Mouse (Mus musculus): ENCODE results near the gene Spdye4a. TPM values are rescaled to one million over a fixed set of nuclear protein-coding genes. Genes with fewer than 3 reads are reported as not detected.

Spdye4a gene
- polyA plus RNA-seq (2015; fragmentation: Nextera tagmentation; extraction: Ambion mirVana) = not detected in 2 replicates

DNA sequence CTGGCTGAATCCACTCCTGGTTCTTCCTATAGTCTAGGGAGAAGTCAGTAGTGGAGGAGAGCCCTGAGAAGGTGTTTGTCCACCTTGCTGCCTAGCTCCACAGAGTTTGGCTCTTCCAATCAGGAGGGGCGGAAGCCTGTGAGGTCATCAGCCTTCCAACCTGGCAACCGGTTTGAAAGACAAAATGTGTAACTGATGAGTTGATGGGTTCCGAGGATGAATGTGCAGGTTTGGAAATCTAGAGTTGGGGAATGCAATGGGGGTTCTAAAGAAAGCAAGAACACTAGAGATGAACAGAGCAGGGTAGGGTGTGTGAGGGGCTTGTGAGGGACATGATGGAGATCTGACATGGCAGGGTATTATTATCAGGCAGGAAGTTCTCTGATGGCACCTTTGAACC is at the start of gene Spdye4a:
TSS of gene Spdye4a (minus strand) at position 101 of the 400 bp plus-strand sequence.
- H3K27me3 ChIP-seq (ENCODE audit: control insufficient read depth, insufficient read depth, low read length) = no peaks in the 10 kb centered on the region
- no peaks in the 10 kb centered on the region for H3K36me3 ChIP-seq (ENCODE audit: control insufficient read depth, insufficient read depth)
- no peaks in the 10 kb centered on the region for H3K4me1 ChIP-seq (ENCODE audit: control insufficient read depth, insufficient read depth, low read length)
- 78% methylated on average over 3 of the region's 3 CpGs for WGBS
- no peak within 1 kb of the TSS for H3K4me3 ChIP-seq (ENCODE audit: low read length)
- ATAC-seq (replicated peaks; ENCODE audit: extremely low read depth, insufficient read depth, low FRiP score) = no peak
- no peak within 1 kb of the TSS for H3K4me2 ChIP-seq (ENCODE audit: low read depth, low read length)
- H3K9ac ChIP-seq (ENCODE audit: low read length) = no peak within 1 kb of the TSS
- H3K27ac ChIP-seq (ENCODE audit: low read length) = no peak within 1 kb of the TSS
- 0 out of 2 replicates have a peak, but pooled peaks cover 3% of the 10 kb centered on the region for H3K9me3 ChIP-seq (replicated peaks; ENCODE audit: control insufficient read depth, low read length)

DNA sequence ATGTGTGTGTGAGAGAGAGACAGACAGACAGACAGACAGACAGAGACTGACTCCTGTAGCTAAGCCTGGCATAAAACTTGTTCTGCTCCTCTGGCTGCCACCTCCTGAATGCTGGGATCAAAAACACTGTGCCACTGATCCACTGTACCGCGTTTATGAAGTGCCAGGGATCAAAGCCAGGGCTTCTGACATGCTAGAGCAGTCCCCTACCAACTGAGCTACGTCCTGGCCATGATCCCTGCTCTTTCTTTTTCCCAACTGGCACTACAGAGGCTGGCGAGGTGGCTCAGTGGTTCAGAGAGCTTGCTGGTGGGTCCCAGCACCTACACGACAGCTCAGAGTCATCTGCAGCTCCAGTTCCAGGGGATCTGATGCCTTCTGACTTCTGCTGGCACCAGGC is 49.1 kb upstream of the Spdye4a start:
- Histone ChIP-seq H3K27ac (ENCODE audit: low read length) (no peak overlapping the region), H3K9me3 (replicated peaks; ENCODE audit: control insufficient read depth, low read length) (no peaks in the 10 kb centered on the region), H3K36me3 (ENCODE audit: control insufficient read depth, insufficient read depth) (no peaks in the 10 kb centered on the region), H3K27me3 (ENCODE audit: control insufficient read depth, insufficient read depth, low read length) (peaks cover 20% of the 10 kb centered on the region), H3K4me1 (ENCODE audit: control insufficient read depth, insufficient read depth, low read length) (peaks cover under 1% of the 10 kb centered on the region; the same call in 1 of the 2 replicates), H3K9ac (ENCODE audit: low read length) (no peak overlapping the region), H3K4me2 (ENCODE audit: low read depth, low read length) (no peak overlapping the region), H3K4me3 (ENCODE audit: low read length) (no peak overlapping the region)
- ATAC-seq (replicated peaks; ENCODE audit: extremely low read depth, insufficient read depth, low FRiP score) = no peak
- 44% methylated on average over 5 of the region's 5 CpGs for whole genome bisulfite sequencing

DNA sequence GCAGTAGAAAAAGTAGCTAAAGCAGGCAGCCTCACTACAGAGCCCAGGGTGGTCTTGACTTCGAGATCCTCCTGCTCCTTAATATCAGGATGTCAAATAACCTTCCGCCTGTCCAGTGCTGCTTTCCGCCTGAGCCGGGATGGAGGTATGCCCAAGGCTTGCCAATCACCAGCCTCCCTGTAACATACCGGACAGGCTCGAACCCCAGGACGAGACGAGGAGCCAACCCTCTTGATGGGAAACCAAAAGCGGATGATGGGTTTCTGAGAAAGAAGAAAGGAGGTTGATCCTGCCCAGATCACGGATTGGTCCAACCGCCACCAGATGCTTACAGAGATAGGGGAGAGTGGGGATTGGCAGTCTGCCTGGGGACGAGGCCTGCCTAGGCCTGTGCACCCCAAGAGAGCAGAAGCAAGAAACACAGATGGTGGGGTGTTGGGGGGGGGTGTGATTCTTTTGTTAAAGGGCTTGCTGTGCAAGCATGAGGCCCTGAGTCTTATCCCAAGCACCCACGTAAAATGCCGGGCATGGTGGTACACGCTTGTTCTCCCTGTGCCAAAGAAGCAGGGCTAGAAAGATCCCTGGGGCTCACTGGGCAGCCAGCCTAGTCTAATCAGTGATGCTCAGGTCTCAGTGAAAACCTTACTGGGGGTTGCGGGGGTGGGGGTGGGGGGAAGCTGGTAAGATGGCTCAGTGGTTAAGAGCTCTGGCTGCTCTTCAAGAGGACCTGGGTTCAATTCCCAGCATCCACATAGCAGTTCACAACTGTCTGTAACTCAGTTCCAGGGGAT is 46.0 kb upstream of the Spdye4a start:
- H3K4me2 ChIP-seq (ENCODE audit: low read depth, low read length) = no peak overlapping the region
- H3K9ac ChIP-seq (ENCODE audit: low read length) = no peak overlapping the region
- H3K4me3 ChIP-seq (ENCODE audit: low read length) = no peak overlapping the region
- no peak for ATAC-seq (replicated peaks; ENCODE audit: extremely low read depth, insufficient read depth, low FRiP score)
- H3K9me3 ChIP-seq (replicated peaks; ENCODE audit: control insufficient read depth, low read length) = no peaks in the 10 kb centered on the region
- H3K4me1 ChIP-seq (ENCODE audit: control insufficient read depth, insufficient read depth, low read length) = peaks cover 14% of the 10 kb centered on the region
- H3K27me3 ChIP-seq (ENCODE audit: control insufficient read depth, insufficient read depth, low read length) = peaks cover 8% of the 10 kb centered on the region
- H3K36me3 ChIP-seq (ENCODE audit: control insufficient read depth, insufficient read depth) = no peaks in the 10 kb centered on the region
- WGBS = 84% methylated on average over 16 of the region's 16 CpGs
- H3K27ac ChIP-seq (ENCODE audit: low read length) = no peak overlapping the region

DNA sequence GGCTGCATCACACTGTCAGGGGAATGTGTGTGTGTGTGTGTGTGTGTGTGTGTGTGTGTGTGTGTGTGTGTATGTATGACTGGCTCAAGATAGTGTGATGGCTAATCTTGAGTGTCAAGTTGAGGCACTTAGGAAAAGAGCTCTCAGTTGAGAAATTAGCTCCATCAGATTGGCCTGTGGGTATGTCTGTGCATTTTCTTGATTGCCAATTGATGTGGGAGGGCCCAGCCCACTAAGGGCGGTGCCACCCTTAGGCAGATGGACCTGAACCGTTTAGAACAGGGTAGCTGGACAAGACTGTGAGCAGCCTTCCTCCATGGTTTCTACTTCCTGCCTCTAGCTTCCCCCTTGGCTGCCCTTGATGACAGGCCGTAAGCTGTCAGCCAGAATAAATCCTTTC is 45.4 kb upstream of the Spdye4a start:
- Histone ChIP-seq H3K4me1 (ENCODE audit: control insufficient read depth, insufficient read depth, low read length) (peaks cover 14% of the 10 kb centered on the region), H3K9ac (ENCODE audit: low read length) (no peak overlapping the region), H3K27me3 (ENCODE audit: control insufficient read depth, insufficient read depth, low read length) (peaks cover 2% of the 10 kb centered on the region), H3K27ac (ENCODE audit: low read length) (no peak overlapping the region), H3K4me3 (ENCODE audit: low read length) (no peak overlapping the region), H3K36me3 (ENCODE audit: control insufficient read depth, insufficient read depth) (no peaks in the 10 kb centered on the region), H3K9me3 (replicated peaks; ENCODE audit: control insufficient read depth, low read length) (no peaks in the 10 kb centered on the region), H3K4me2 (ENCODE audit: low read depth, low read length) (no peak overlapping the region)
- no peak for ATAC-seq (replicated peaks; ENCODE audit: extremely low read depth, insufficient read depth, low FRiP score)
- 71% methylated on average over 3 of the region's 3 CpGs for WGBS

DNA sequence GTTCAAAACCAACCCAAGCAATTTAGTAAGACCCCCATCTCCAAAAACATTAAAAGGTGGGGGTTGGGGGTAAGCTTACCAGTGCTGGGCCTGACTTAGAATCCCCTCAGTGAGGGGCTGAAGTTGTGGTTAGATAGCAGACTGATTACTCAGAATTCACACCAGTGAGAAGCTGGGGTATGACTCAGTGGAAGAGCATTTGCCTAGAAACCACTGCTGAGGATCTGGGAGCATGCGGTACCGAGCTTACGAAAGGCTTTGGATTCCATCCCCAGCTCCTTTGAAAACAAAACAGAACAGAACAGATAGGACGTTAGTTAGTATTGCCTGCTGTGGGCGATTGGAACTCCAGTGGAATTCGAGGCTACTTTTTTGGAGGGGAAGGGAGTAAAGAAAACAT is 45.0 kb upstream of the Spdye4a start:
- Histone ChIP-seq H3K4me3 (ENCODE audit: low read length) (no peak overlapping the region), H3K9ac (ENCODE audit: low read length) (no peak overlapping the region), H3K27ac (ENCODE audit: low read length) (no peak overlapping the region), H3K36me3 (ENCODE audit: control insufficient read depth, insufficient read depth) (no peaks in the 10 kb centered on the region), H3K27me3 (ENCODE audit: control insufficient read depth, insufficient read depth, low read length) (no peaks in the 10 kb centered on the region; the same call in none of the 2 replicates), H3K9me3 (replicated peaks; ENCODE audit: control insufficient read depth, low read length) (no peaks in the 10 kb centered on the region), H3K4me2 (ENCODE audit: low read depth, low read length) (no peak overlapping the region), H3K4me1 (ENCODE audit: control insufficient read depth, insufficient read depth, low read length) (peaks cover 14% of the 10 kb centered on the region)
- 65% methylated on average over 6 of the region's 6 CpGs for WGBS
- no peak for ATAC-seq (replicated peaks; ENCODE audit: extremely low read depth, insufficient read depth, low FRiP score)

DNA sequence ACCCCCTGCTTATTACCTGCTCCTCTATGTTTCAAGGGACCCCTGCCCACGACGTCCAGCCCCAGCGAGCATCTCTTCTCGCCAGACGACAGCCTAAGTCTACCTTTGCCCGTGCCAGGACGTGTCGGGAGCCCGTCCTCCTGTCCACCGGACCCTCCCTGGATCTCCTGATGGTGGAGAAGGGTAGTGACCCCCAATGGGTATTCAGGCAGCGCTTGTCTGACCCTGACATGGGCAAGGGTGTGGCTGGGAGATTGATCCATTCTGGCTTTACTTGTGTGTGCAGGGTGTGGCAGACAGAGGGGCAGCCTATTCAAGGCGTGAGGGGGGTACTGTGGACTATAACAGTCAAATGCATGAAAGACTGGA is 43.4 kb upstream of the Spdye4a start:
- Histone ChIP-seq H3K9me3 (replicated peaks; ENCODE audit: control insufficient read depth, low read length) (no peaks in the 10 kb centered on the region), H3K4me1 (ENCODE audit: control insufficient read depth, insufficient read depth, low read length) (peaks cover 14% of the 10 kb centered on the region), H3K4me3 (ENCODE audit: low read length) (peak overlapping the region; percentile 94), H3K27me3 (ENCODE audit: control insufficient read depth, insufficient read depth, low read length) (no peaks in the 10 kb centered on the region), H3K27ac (ENCODE audit: low read length) (no peak overlapping the region), H3K9ac (ENCODE audit: low read length) (peak overlapping the region; percentile 90), H3K4me2 (ENCODE audit: low read depth, low read length) (peak overlapping the region; percentile 69), H3K36me3 (ENCODE audit: control insufficient read depth, insufficient read depth) (no peaks in the 10 kb centered on the region)
- WGBS = 4% methylated on average over 12 of the region's 12 CpGs
- 0 out of 2 replicates have a peak, but pooled peaks have one; percentile 8 for ATAC-seq (replicated peaks; ENCODE audit: extremely low read depth, insufficient read depth, low FRiP score)

DNA sequence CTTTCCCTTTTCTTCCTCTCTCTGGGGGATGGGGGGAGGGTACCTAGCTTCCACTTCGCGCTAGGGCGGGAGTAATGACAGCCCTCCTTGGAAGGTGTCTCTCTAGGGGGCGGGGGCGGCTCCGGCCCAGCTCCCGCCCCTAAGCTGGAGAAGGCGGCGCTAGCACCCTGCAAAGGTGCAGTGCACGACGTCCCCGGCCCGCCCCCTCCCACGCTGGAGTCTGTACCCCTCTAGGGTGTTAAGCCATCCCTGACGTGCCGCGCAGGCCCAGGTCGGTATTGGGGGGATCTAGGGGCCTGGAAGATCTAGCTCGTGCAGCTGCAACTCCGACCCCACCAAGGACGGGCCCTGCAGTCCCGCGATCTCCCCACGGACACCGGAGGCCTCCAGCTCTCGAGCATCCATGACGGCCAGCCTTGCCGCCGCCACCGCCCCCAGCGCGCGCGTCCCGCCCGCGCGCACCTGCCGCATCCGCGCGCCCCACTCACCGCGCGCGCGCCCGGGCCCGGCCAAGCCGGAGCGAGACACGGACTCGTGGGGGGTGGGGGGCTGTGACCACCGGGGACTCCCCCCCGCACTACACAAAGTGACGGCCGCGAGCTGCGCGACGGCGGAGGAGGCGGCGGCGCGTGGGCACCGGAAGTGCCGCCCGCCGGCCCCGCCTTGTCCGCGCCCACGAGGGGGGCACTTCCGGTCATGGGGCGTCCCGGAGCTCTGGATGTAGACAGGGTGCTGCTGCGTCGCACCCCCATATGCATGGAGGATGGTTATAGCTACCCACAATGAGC is 42.9 kb upstream of the Spdye4a start, which contains the start of gene Zfp316:
TSS of gene Zfp316 (minus strand) at position 660 of the 788 bp plus-strand sequence.
- peak within 1 kb of the TSS; percentile 69 for H3K4me2 ChIP-seq (ENCODE audit: low read depth, low read length)
- H3K27ac ChIP-seq (ENCODE audit: low read length) = peak within 1 kb of the TSS; percentile 78
- peak within 1 kb of the TSS; percentile 90 for H3K9ac ChIP-seq (ENCODE audit: low read length)
- peak; percentile 79 for ATAC-seq (replicated peaks; ENCODE audit: extremely low read depth, insufficient read depth, low FRiP score)
- no peaks in the 10 kb centered on the region for H3K9me3 ChIP-seq (replicated peaks; ENCODE audit: control insufficient read depth, low read length)
- H3K36me3 ChIP-seq (ENCODE audit: control insufficient read depth, insufficient read depth) = no peaks in the 10 kb centered on the region
- H3K27me3 ChIP-seq (ENCODE audit: control insufficient read depth, insufficient read depth, low read length) = no peaks in the 10 kb centered on the region
- H3K4me3 ChIP-seq (ENCODE audit: low read length) = peak within 1 kb of the TSS; percentile 94
- peaks cover 14% of the 10 kb centered on the region for H3K4me1 ChIP-seq (ENCODE audit: control insufficient read depth, insufficient read depth, low read length)
- WGBS = under 1% methylated on average over 65 of the region's 79 CpGs

DNA sequence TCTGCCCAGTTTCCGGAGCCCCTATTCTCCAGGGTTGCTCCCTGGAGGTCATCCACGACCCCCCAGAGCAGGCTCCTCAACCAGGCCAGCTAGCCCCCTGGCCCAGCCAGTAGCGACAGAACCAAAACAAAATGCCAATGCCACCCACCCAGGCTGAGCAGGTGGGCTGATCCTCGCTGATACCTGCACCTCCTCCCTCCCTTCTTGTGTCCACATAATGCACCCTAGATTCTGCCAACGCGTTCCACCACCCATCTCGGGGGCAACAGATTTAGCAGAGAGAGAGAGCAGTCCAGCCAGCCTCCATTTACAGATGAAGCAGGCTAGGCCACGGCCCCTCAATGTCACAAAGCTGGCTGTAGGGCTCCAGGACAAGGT is 42.3 kb upstream of the Spdye4a start:
- WGBS = 28% methylated on average over 8 of the region's 8 CpGs
- ATAC-seq (replicated peaks; ENCODE audit: extremely low read depth, insufficient read depth, low FRiP score) = no peak
- no peaks in the 10 kb centered on the region for H3K27me3 ChIP-seq (ENCODE audit: control insufficient read depth, insufficient read depth, low read length)
- peak overlapping the region; percentile 69 for H3K4me2 ChIP-seq (ENCODE audit: low read depth, low read length)
- H3K9ac ChIP-seq (ENCODE audit: low read length) = peak overlapping the region; percentile 90
- no peak overlapping the region for H3K27ac ChIP-seq (ENCODE audit: low read length)
- peak overlapping the region; percentile 94 for H3K4me3 ChIP-seq (ENCODE audit: low read length)
- no peaks in the 10 kb centered on the region for H3K9me3 ChIP-seq (replicated peaks; ENCODE audit: control insufficient read depth, low read length)
- H3K36me3 ChIP-seq (ENCODE audit: control insufficient read depth, insufficient read depth) = no peaks in the 10 kb centered on the region; the same call in 1 of the 2 replicates
- H3K4me1 ChIP-seq (ENCODE audit: control insufficient read depth, insufficient read depth, low read length) = peaks cover 14% of the 10 kb centered on the region

DNA sequence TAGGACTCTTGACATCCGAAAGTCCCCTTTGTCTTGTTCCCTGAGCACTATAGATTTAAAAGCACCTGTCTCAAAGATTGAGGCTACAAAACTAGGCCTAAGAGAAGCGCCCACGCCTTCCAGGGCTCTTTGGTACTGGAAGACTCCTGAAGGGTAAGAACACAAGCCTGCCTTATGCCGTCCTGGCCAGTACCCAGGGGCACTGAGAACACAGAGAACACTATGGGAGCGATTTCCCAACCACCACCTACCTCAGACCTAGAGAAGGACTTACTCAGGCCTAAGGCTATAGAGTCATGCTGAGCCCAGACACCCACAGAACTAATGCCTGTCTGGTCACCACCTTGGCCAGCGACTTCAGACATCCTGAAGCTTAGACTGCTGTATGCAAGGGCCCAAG is 40.1 kb upstream of the Spdye4a start:
- WGBS = 81% methylated on average over 6 of the region's 6 CpGs
- Histone ChIP-seq H3K4me2 (ENCODE audit: low read depth, low read length) (no peak overlapping the region), H3K4me1 (ENCODE audit: control insufficient read depth, insufficient read depth, low read length) (peaks cover 14% of the 10 kb centered on the region), H3K27me3 (ENCODE audit: control insufficient read depth, insufficient read depth, low read length) (no peaks in the 10 kb centered on the region), H3K4me3 (ENCODE audit: low read length) (no peak overlapping the region), H3K9me3 (replicated peaks; ENCODE audit: control insufficient read depth, low read length) (no peaks in the 10 kb centered on the region), H3K9ac (ENCODE audit: low read length) (no peak overlapping the region), H3K36me3 (ENCODE audit: control insufficient read depth, insufficient read depth) (peaks cover 8% of the 10 kb centered on the region; the same call in 1 of the 2 replicates), H3K27ac (ENCODE audit: low read length) (no peak overlapping the region)
- ATAC-seq (replicated peaks; ENCODE audit: extremely low read depth, insufficient read depth, low FRiP score) = no peak

Data from heart, embryonic 16.5 days (tissue).